Mouse (Mus musculus): Measurements from ENCODE around the gene Xndc1. TPM values are rescaled to one million over a fixed set of nuclear protein-coding genes. Genes with fewer than 3 reads are reported as not detected.
A peak's percentile ranks its signal among the peaks of the same experiment; 100 is the strongest.

Gene Xndc1
- total RNA-seq, 2 experiments from 2014 or later, result 24.6 to 25.0 TPM

- no peak for DNase-seq (ENCODE audit: extremely low spot score in 1 of 2, low spot score in 2 of 2)
- intact Hi-C loops (cut with DNase I), result no loop called here
Measured at GRCm38 (mm10) chr7:102116579-102117331, 51.4 kb downstream of the Xndc1 start, which contains the start of gene Chrna10. TSS of gene Chrna10 (minus strand) at chr7:102116828.

GRCm38 (mm10) chr7:102117382-102117781 lies 52.1 kb downstream of the Xndc1 start:
- intact Hi-C loops (cut with DNase I), result no loop called here
- DNase-seq (ENCODE audit: extremely low spot score in 1 of 2, low spot score in 2 of 2), result no peak

DNA sequence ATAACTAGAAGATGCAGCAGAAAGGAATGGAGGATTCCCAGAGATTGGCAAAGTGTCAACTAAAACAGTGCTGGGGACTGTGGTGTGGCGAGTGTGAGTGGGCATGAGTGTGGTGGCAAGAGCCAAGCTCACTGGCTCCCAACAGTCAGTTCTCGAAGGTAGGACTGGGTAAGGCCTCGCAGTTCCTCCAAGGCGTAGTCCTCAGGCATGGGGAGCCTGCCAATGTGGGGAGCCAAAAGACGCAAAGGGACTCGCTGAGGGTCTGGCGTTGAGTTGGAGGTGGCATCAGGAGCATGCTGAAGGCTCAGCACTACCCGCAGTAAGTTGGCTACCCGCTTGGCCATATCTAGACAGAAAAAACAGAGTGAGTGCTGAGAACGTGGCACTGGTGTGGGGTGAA lies 55.0 kb downstream of the Xndc1 start:
- intact Hi-C loops (cut with DNase I), result no loop called here
- DNase-seq (ENCODE audit: extremely low spot score in 1 of 2, low spot score in 2 of 2), result no peak

DNA sequence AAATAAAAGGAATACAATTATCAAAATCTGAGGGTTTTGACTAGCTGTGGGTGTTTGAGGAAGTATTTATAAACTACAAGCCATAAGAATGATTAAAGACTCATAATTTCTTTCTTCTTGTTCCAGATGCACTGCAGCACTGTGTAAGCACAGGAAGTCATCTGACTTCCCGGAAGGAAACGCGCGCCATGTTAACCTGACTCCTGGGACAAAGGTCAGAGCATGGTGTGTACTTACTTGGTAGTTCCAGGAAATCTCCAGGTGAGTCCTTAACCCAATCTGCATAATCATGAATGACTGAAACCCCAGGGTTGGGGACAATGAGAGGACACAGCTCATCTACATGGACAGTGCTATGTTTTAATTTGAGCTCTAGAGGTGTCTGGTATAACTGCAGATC lies 67.1 kb downstream of the Xndc1 start:
- intact Hi-C loops (cut with DNase I), result no loop called here
- DNase-seq (ENCODE audit: extremely low spot score in 1 of 2, low spot score in 2 of 2), result peak in 1 of 2 experiments; percentile 42

Other genes with a start within 250 kb of the Xndc1 start
- not detected for gene Phox2a, start 247.2 kb upstream of the Xndc1 start, total RNA-seq (2021)
- 10 to 100 TPM; 19.2 to 22.3 TPM for gene Inppl1, start 227.3 kb upstream of the Xndc1 start, total RNA-seq (2021)
- under 1 TPM in 1 of 2 experiments, not detected in 1; 0.59 TPM for gene Folr2, start 208.3 kb upstream of the Xndc1 start, total RNA-seq (2021)
- gene Anapc15, start 201.8 kb upstream of the Xndc1 start, total RNA-seq (2021), result 10 to 100 TPM; 31.4 to 36.2 TPM
- under 1 TPM in 1 of 2 experiments, not detected in 1; 0.90 TPM for gene Folr1, start 194.7 kb upstream of the Xndc1 start, total RNA-seq (2021)
- gene Lamtor1, start 159.6 kb upstream of the Xndc1 start, total RNA-seq (2021), result 10 to 100 TPM; 95.6 to 98.2 TPM
- not detected for gene Tomt, start 159.2 kb upstream of the Xndc1 start, total RNA-seq (2021)
- 1 to 10 TPM; 2.8 to 4.0 TPM for gene Lrrc51, start 131.6 kb upstream of the Xndc1 start, total RNA-seq (2021)
- gene Numa1, start 131.4 kb upstream of the Xndc1 start, total RNA-seq (2021), result 10 to 100 TPM; 60.5 to 60.9 TPM
- gene Il18bp, start 46.8 kb upstream of the Xndc1 start, total RNA-seq (2021), result 10 to 100 TPM in 1 of 2 experiments, 1 to 10 TPM in 1; 8.6 to 10.1 TPM
- 10 to 100 TPM; 39.1 to 44.4 TPM for gene Rnf121, start within 50 bp of the Xndc1 start, total RNA-seq (2021)
- gene Xntrpc, start 202 bp downstream of the Xndc1 start, total RNA-seq (2021), result 1 to 10 TPM; 1.1 to 1.8 TPM
- under 1 TPM in 1 of 2 experiments, not detected in 1; 0.73 TPM for gene Trpc2, start 17.6 kb downstream of the Xndc1 start, total RNA-seq (2021)
- gene Art1, start 36.2 kb downstream of the Xndc1 start, total RNA-seq (2021), result not detected
- gene Art5, start 44.0 kb downstream of the Xndc1 start, total RNA-seq (2021), result not detected
- gene Chrna10, start 51.3 kb downstream of the Xndc1 start, total RNA-seq (2021), result under 1 TPM; 0.18 to 0.43 TPM
- gene Nup98, start 144.7 kb downstream of the Xndc1 start, total RNA-seq (2021), result 10 to 100 TPM; 33.4 to 33.8 TPM
- 10 to 100 TPM; 31.5 to 32.6 TPM for gene Pgap2, start 144.7 kb downstream of the Xndc1 start, total RNA-seq (2021)
- 10 to 100 TPM; 13.8 to 14.5 TPM for gene Rhog, start 190.5 kb downstream of the Xndc1 start, total RNA-seq (2021)
- 10 to 100 TPM; 71.5 to 73.3 TPM for gene Stim1, start 202.3 kb downstream of the Xndc1 start, total RNA-seq (2021)